Mouse (Mus musculus) stomach, postnatal 0 days (tissue): ENCODE measurements around the gene Tnfrsf1b.

Experiments
- CTCF ChIP-seq: IDR thresholded peaks from 2 replicates; pipeline ENCODE4 v1.5.1; 2016; ENCODE audit warnings: antibody characterized with exemption, low read depth, mild to moderate bottlenecking, moderate library complexity
- EP300 ChIP-seq: optimal IDR thresholded peaks from 2 replicates; pipeline ENCODE3; 2016; ENCODE audit warnings: antibody characterized with exemption

DNA sequence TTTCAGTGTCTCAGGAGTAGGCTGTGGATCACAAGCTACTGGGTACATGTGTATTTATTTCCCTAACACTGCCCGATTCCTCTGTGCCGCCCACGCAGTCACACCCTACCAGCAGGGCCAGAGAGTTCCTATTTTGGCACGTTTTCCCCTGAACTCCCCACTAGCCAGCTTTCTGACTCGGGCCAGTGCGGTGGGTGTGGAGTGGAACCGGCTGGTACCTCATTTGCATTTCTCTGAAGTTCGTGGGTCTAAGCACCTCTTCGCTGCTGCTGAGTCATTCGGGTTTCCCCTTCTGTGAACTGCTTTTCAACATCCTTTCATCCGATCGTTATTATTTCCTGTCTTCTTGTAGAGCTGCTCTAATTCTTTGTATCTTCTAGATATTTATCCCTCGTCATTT lies 7.7 kb upstream of the Tnfrsf1b start:
- TF ChIP-seq CTCF (no peak), EP300 (no peak)
